Mouse (Mus musculus): Measurements from ENCODE around the gene Stra6. TPM values are rescaled to one million over a fixed set of nuclear protein-coding genes. Genes with fewer than 3 reads are reported as not detected.

The Stra6 gene
- polyA plus RNA-seq, 1 experiment from 2014 or later: 8.6 TPM

- H3K4me1 ChIP-seq: peaks cover 33% of the 10 kb centered on the region
- no peak overlapping the region for H3K4me3 ChIP-seq
- no peaks in the 10 kb centered on the region for H3K9me3 ChIP-seq
- H3K27me3 ChIP-seq: peaks cover 31% of the 10 kb centered on the region; the same call in 1 of the 2 replicates
- WGBS: 8% methylated on average over 1 of the region's 1 CpGs
- no peak overlapping the region for H3K4me2 ChIP-seq (replicated peaks)
- H3K27ac ChIP-seq (replicated peaks): no peak overlapping the region
- no peak for ATAC-seq (ENCODE audit: low FRiP score, low read depth)
- H3K9ac ChIP-seq (replicated peaks): no peak overlapping the region
- H3K36me3 ChIP-seq: no peaks in the 10 kb centered on the region
Observed at GRCm38 (mm10) chr9:58144664-58145063, 81.1 kb downstream of the Stra6 start.

GRCm38 (mm10) chr9:58145417-58145816, 81.8 kb downstream of the Stra6 start:
- no peak overlapping the region for H3K27ac ChIP-seq (replicated peaks)
- 83% methylated on average over 5 of the region's 5 CpGs for WGBS
- no peaks in the 10 kb centered on the region for H3K9me3 ChIP-seq
- H3K27me3 ChIP-seq: peaks cover 24% of the 10 kb centered on the region; the same call in 1 of the 2 replicates
- no peak overlapping the region for H3K4me3 ChIP-seq
- ATAC-seq (ENCODE audit: low FRiP score, low read depth): no peak
- H3K4me1 ChIP-seq: peaks cover 25% of the 10 kb centered on the region
- H3K4me2 ChIP-seq (replicated peaks): no peak overlapping the region
- H3K9ac ChIP-seq (replicated peaks): no peak overlapping the region
- no peaks in the 10 kb centered on the region for H3K36me3 ChIP-seq

GRCm38 (mm10) chr9:58148806-58149205, 85.2 kb downstream of the Stra6 start:
- Histone ChIP-seq H3K9me3 (no peaks in the 10 kb centered on the region), H3K27me3 (0 out of 2 replicates have a peak, but pooled peaks cover 13% of the 10 kb centered on the region), H3K36me3 (no peaks in the 10 kb centered on the region), H3K4me2 (replicated peaks) (no peak overlapping the region), H3K4me3 (no peak overlapping the region), H3K27ac (replicated peaks) (no peak overlapping the region), H3K4me1 (peaks cover 23% of the 10 kb centered on the region), H3K9ac (replicated peaks) (no peak overlapping the region)
- WGBS: 68% methylated on average over 2 of the region's 2 CpGs
- ATAC-seq (ENCODE audit: low FRiP score, low read depth): no peak

GRCm38 (mm10) chr9:58150733-58151361, 87.3 kb downstream of the Stra6 start:
- no peaks in the 10 kb centered on the region for H3K36me3 ChIP-seq
- H3K27ac ChIP-seq (replicated peaks): no peak overlapping the region
- H3K4me2 ChIP-seq (replicated peaks): no peak overlapping the region
- no peak overlapping the region for H3K4me3 ChIP-seq
- 0 out of 2 replicates have a peak, but pooled peaks cover 5% of the 10 kb centered on the region for H3K27me3 ChIP-seq
- no peak for ATAC-seq (ENCODE audit: low FRiP score, low read depth)
- peaks cover 17% of the 10 kb centered on the region for H3K4me1 ChIP-seq
- no peaks in the 10 kb centered on the region for H3K9me3 ChIP-seq
- 68% methylated on average over 4 of the region's 4 CpGs for WGBS
- no peak overlapping the region for H3K9ac ChIP-seq (replicated peaks)

GRCm38 (mm10) chr9:58153095-58153494, 89.5 kb downstream of the Stra6 start:
- no peak for ATAC-seq (ENCODE audit: low FRiP score, low read depth)
- 74% methylated on average over 3 of the region's 3 CpGs for WGBS
- H3K27ac ChIP-seq (replicated peaks): no peak overlapping the region

GRCm38 (mm10) chr9:58155366-58155765, 91.8 kb downstream of the Stra6 start:
- 67% methylated on average over 3 of the region's 3 CpGs for WGBS
- H3K36me3 ChIP-seq: no peaks in the 10 kb centered on the region
- no peak overlapping the region for H3K4me2 ChIP-seq (replicated peaks)
- H3K27me3 ChIP-seq: peaks cover 19% of the 10 kb centered on the region; the same call in 1 of the 2 replicates
- H3K4me1 ChIP-seq: peaks cover 28% of the 10 kb centered on the region
- ATAC-seq (ENCODE audit: low FRiP score, low read depth): no peak
- H3K9me3 ChIP-seq: no peaks in the 10 kb centered on the region
- no peak overlapping the region for H3K9ac ChIP-seq (replicated peaks)
- H3K4me3 ChIP-seq: no peak overlapping the region
- H3K27ac ChIP-seq (replicated peaks): no peak overlapping the region

More at GRCm38 (mm10) chr9:58153095-58153494, 89.5 kb downstream of the Stra6 start:
- Histone ChIP-seq H3K4me2 (replicated peaks) (no peak overlapping the region), H3K9me3 (no peaks in the 10 kb centered on the region), H3K4me3 (no peak overlapping the region), H3K9ac (replicated peaks) (no peak overlapping the region), H3K36me3 (no peaks in the 10 kb centered on the region), H3K4me1 (peaks cover 21% of the 10 kb centered on the region), H3K27me3 (0 out of 2 replicates have a peak, but pooled peaks cover 12% of the 10 kb centered on the region)

- ATAC-seq (ENCODE audit: low FRiP score, low read depth): no peak
- H3K9me3 ChIP-seq: no peaks in the 10 kb centered on the region
- no peak overlapping the region for H3K4me3 ChIP-seq
- no peaks in the 10 kb centered on the region for H3K36me3 ChIP-seq
- H3K4me1 ChIP-seq: peaks cover 28% of the 10 kb centered on the region
- H3K27me3 ChIP-seq: peaks cover 19% of the 10 kb centered on the region; the same call in 1 of the 2 replicates
- H3K9ac ChIP-seq (replicated peaks): no peak overlapping the region
- H3K4me2 ChIP-seq (replicated peaks): no peak overlapping the region
- no peak overlapping the region for H3K27ac ChIP-seq (replicated peaks)
- WGBS: 91% methylated on average over 22 of the region's 22 CpGs
Observed at GRCm38 (mm10) chr9:58156819-58157560, 93.4 kb downstream of the Stra6 start.

- Histone ChIP-seq H3K9me3 (no peaks in the 10 kb centered on the region), H3K4me1 (peaks cover 28% of the 10 kb centered on the region), H3K27me3 (peaks cover 19% of the 10 kb centered on the region; the same call in 1 of the 2 replicates), H3K4me2 (replicated peaks) (no peak overlapping the region), H3K4me3 (no peak overlapping the region), H3K27ac (replicated peaks) (no peak overlapping the region), H3K9ac (replicated peaks) (no peak overlapping the region), H3K36me3 (no peaks in the 10 kb centered on the region)
- no peak for ATAC-seq (ENCODE audit: low FRiP score, low read depth)
- WGBS: 87% methylated on average over 13 of the region's 13 CpGs
Observed at GRCm38 (mm10) chr9:58157838-58158237, 94.2 kb downstream of the Stra6 start.

GRCm38 (mm10) chr9:58158541-58159311, 95.1 kb downstream of the Stra6 start:
- no peak for ATAC-seq (ENCODE audit: low FRiP score, low read depth)
- Histone ChIP-seq H3K9ac (replicated peaks) (no peak overlapping the region), H3K27ac (replicated peaks) (0 out of 2 replicates have a peak overlapping the region, but pooled peaks have one; percentile 22)

GRCm38 (mm10) chr9:58159855-58160254, 96.3 kb downstream of the Stra6 start:
- Histone ChIP-seq H3K27ac (replicated peaks) (no peak overlapping the region), H3K4me1 (peaks cover 20% of the 10 kb centered on the region), H3K36me3 (no peaks in the 10 kb centered on the region), H3K9ac (replicated peaks) (no peak overlapping the region), H3K4me3 (no peak overlapping the region), H3K27me3 (peaks cover 16% of the 10 kb centered on the region; the same call in 1 of the 2 replicates), H3K9me3 (no peaks in the 10 kb centered on the region), H3K4me2 (replicated peaks) (no peak overlapping the region)
- WGBS: 85% methylated on average over 4 of the region's 4 CpGs
- no peak for ATAC-seq (ENCODE audit: low FRiP score, low read depth)

More at GRCm38 (mm10) chr9:58158541-58159311, 95.1 kb downstream of the Stra6 start:
- Histone ChIP-seq H3K27me3 (peaks cover 16% of the 10 kb centered on the region; the same call in 1 of the 2 replicates), H3K4me1 (peaks cover 20% of the 10 kb centered on the region), H3K9me3 (no peaks in the 10 kb centered on the region), H3K4me2 (replicated peaks) (no peak overlapping the region), H3K36me3 (no peaks in the 10 kb centered on the region), H3K4me3 (no peak overlapping the region)
- WGBS: 36% methylated on average over 7 of the region's 7 CpGs

GRCm38 (mm10) chr9:58160315-58160714, 96.7 kb downstream of the Stra6 start:
- Histone ChIP-seq H3K9me3 (no peaks in the 10 kb centered on the region), H3K27me3 (peaks cover 16% of the 10 kb centered on the region; the same call in 1 of the 2 replicates), H3K4me3 (no peak overlapping the region), H3K27ac (replicated peaks) (no peak overlapping the region), H3K36me3 (no peaks in the 10 kb centered on the region), H3K9ac (replicated peaks) (no peak overlapping the region), H3K4me2 (replicated peaks) (no peak overlapping the region), H3K4me1 (peaks cover 17% of the 10 kb centered on the region)
- 78% methylated on average over 5 of the region's 5 CpGs for WGBS
- ATAC-seq (ENCODE audit: low FRiP score, low read depth): no peak

Data from midbrain, embryonic 12.5 days (tissue).